Mouse (Mus musculus) embryonic fibroblast, embryonic 13.5 days (primary cell): Measurements from ENCODE around the gene Spef2.

ENCODE experiments used
- CTCF ChIP-seq: IDR thresholded peaks from 2 replicates; pipeline ENCODE4 v1.5.1; 2011; ENCODE audit warnings: mild to moderate bottlenecking, control low read depth, low read length, moderate library complexity, borderline replicate concordance; ENCODE audit not compliant: insufficient read depth
- POLR2A ChIP-seq: IDR thresholded peaks from 2 replicates; pipeline ENCODE4 v1.6.1; 2011; ENCODE audit warnings: low read depth, mild to moderate bottlenecking, control low read depth, low read length, moderate library complexity

DNA sequence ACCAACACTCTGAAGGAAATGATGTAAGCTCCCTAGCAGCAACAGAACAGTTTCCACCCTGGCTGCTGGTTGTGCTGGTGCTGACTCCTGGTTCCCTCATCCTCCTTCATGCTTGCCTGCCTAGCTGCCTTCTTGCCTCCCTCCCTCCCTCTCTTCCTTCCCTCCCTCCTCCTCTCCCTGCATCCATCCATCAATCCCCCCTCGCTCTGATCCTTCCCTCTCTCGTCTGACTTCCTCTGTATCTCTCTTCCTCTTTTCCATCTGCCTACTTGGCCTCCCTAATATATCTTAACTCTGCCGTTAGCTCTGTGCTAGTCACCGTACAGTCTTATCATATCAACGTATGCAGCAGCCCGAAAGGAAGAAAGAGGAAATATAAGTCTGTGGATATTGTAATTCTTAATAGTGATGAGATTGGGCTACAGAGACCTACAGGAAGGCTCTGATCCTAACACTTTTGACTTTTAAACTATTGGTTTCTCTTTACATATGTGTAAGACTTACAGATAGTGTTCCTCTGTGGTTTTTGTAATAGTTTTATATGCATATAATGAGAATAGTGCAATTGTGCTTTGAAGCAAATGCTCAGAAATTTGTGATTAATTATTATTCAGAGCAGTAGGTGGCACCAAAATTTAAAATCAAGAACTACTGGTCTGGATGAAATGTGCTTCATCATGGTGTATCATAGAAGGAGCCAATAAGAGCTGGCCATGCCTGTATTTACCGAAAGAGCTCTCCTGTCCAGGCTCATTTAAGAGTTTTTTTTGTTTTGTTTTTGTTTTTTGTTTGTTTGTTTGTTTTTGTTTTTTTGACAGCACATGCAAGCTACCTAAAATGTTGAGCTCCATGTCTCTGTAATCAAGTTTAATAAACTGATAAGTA lies 33.9 kb downstream of the Spef2 start:
- TF ChIP-seq CTCF (no peak), POLR2A (no peak)
